Mouse (Mus musculus): Measurements from ENCODE around the gene H2-Q7. TPM values are rescaled to one million over a fixed set of nuclear protein-coding genes. Genes with fewer than 3 reads are reported as not detected.
A peak's percentile ranks its signal among the peaks of the same experiment; 100 is the strongest.
"Not testable (repeated sequence)": the region's sequence is repeated elsewhere in the genome, so short reads cannot be mapped to it uniquely, and the experiment has no call there.

Gene H2-Q7
- polyA plus RNA-seq, 2 experiments = 3.1 to 8.9 TPM

DNA sequence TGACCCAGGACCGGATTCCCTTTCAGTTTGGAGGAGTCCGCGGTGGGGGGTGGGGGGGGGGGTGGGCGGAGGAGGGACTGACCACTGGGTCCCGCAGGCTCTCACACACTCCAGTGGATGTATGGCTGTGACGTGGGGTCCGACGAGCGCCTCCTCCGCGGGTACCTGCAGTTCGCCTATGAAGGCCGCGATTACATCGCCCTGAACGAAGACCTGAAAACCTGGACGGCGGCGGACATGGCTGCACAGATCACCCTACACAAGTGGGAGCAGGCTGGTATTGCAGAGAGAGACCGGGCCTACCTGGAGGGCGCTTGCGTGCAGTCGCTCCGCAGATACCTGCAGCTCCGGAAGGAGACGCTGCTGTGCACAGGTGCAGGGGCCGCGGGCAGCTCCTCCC, 13.5 kb upstream of the H2-Q7 start:
- Histone ChIP-seq H3K4me3 (replicated peaks; ENCODE audit: low read length) (peak overlapping the region; percentile 37), H3K4me2 (replicated peaks; ENCODE audit: low read depth, low read length, severe bottlenecking) (peak overlapping the region; percentile 62)
- WGBS = 16% methylated on average over 24 of the region's 28 CpGs
- not testable (repeated sequence) for H3K27ac ChIP-seq (replicated peaks; ENCODE audit: low read depth, low read length); H3K36me3 ChIP-seq (ENCODE audit: control insufficient read depth, insufficient read depth, low read length); H3K27me3 ChIP-seq (ENCODE audit: control insufficient read depth, insufficient read depth, low read length); ATAC-seq (ENCODE audit: low FRiP score, low read depth); H3K9ac ChIP-seq (ENCODE audit: low read depth, low read length, severe bottlenecking); H3K4me1 ChIP-seq (ENCODE audit: control insufficient read depth, insufficient read depth, low read length); H3K9me3 ChIP-seq (ENCODE audit: control insufficient read depth, low read length); DNase-seq (ENCODE audit: low spot score)

DNA sequence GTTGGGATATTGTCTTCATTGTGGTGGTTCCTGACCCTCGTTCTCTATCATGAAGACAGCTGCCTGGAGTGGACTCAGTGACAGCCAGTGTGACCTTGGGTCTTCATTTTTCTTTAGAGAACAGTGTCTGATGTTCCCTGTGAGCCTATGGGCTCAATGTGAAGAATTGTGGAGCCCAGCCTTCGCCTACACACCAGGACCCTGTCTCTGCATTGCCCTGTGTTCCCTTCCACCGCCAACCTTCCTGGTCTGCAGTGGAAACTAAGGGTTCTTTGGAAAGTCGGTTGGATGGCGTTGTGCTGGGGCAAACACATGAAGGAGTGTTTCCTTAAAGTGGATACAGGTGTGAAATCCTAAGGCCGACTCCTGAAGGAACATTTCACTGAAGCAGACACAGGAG, 10.1 kb upstream of the H2-Q7 start:
- DNase-seq (ENCODE audit: low spot score); H3K27ac ChIP-seq (replicated peaks; ENCODE audit: low read depth, low read length); H3K4me3 ChIP-seq (replicated peaks; ENCODE audit: low read length); H3K4me2 ChIP-seq (replicated peaks; ENCODE audit: low read depth, low read length, severe bottlenecking); H3K36me3 ChIP-seq (ENCODE audit: control insufficient read depth, insufficient read depth, low read length); H3K27me3 ChIP-seq (ENCODE audit: control insufficient read depth, insufficient read depth, low read length); ATAC-seq (ENCODE audit: low FRiP score, low read depth); H3K4me1 ChIP-seq (ENCODE audit: control insufficient read depth, insufficient read depth, low read length); H3K9me3 ChIP-seq (ENCODE audit: control insufficient read depth, low read length); H3K9ac ChIP-seq (ENCODE audit: low read depth, low read length, severe bottlenecking): not testable (repeated sequence)
- 78% methylated on average over 6 of the region's 6 CpGs for WGBS

DNA sequence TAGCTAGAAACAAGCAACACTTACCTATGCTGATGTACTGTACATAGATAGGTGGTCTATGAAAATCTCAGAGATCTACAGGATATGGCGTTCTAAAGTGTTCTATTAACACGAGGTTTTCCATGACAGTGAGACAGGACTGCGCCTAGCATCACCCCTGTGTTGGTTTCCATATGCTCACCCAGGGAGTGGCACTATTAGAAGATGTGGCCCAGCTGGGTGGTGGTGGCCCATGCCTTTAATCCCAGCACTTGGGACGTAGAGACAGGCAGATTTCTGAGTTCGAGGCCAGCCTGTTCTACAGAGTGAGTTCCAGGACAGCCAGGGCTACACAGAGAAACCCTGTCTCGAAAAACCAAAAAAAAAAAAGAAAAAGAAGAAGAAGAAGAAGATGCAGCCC, 8.3 kb upstream of the H2-Q7 start:
- H3K4me1 ChIP-seq (ENCODE audit: control insufficient read depth, insufficient read depth, low read length); DNase-seq (ENCODE audit: low spot score); H3K4me2 ChIP-seq (replicated peaks; ENCODE audit: low read depth, low read length, severe bottlenecking); H3K4me3 ChIP-seq (replicated peaks; ENCODE audit: low read length); H3K9ac ChIP-seq (ENCODE audit: low read depth, low read length, severe bottlenecking); H3K27ac ChIP-seq (replicated peaks; ENCODE audit: low read depth, low read length); H3K27me3 ChIP-seq (ENCODE audit: control insufficient read depth, insufficient read depth, low read length); ATAC-seq (ENCODE audit: low FRiP score, low read depth); H3K9me3 ChIP-seq (ENCODE audit: control insufficient read depth, low read length); H3K36me3 ChIP-seq (ENCODE audit: control insufficient read depth, insufficient read depth, low read length): not testable (repeated sequence)
- WGBS = 78% methylated on average over 6 of the region's 6 CpGs

DNA sequence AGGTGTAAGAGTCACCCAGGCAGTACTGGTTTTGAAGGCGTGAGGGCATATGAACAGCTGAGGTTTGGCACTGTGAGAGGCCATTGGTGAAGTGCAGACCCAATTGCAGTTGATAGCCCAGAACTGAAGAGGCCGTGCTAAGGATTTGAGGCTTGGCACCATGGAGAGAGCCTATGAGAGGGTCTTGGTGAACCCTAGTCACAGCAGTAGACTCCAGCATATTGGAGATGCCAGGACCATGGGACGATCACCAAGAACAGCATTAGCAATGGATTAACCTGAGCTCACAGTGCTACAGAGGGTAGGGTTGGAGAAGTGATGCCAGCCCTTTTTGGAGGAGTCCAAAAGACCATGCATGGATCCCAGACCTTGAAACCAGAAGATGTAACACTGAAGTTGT, 6.8 kb upstream of the H2-Q7 start:
- 75% methylated on average over 2 of the region's 3 CpGs for WGBS
- not testable (repeated sequence) for DNase-seq (ENCODE audit: low spot score); H3K27ac ChIP-seq (replicated peaks; ENCODE audit: low read depth, low read length); ATAC-seq (ENCODE audit: low FRiP score, low read depth); H3K9ac ChIP-seq (ENCODE audit: low read depth, low read length, severe bottlenecking); H3K4me3 ChIP-seq (replicated peaks; ENCODE audit: low read length); H3K4me2 ChIP-seq (replicated peaks; ENCODE audit: low read depth, low read length, severe bottlenecking); H3K36me3 ChIP-seq (ENCODE audit: control insufficient read depth, insufficient read depth, low read length); H3K27me3 ChIP-seq (ENCODE audit: control insufficient read depth, insufficient read depth, low read length); H3K9me3 ChIP-seq (ENCODE audit: control insufficient read depth, low read length); H3K4me1 ChIP-seq (ENCODE audit: control insufficient read depth, insufficient read depth, low read length)

DNA sequence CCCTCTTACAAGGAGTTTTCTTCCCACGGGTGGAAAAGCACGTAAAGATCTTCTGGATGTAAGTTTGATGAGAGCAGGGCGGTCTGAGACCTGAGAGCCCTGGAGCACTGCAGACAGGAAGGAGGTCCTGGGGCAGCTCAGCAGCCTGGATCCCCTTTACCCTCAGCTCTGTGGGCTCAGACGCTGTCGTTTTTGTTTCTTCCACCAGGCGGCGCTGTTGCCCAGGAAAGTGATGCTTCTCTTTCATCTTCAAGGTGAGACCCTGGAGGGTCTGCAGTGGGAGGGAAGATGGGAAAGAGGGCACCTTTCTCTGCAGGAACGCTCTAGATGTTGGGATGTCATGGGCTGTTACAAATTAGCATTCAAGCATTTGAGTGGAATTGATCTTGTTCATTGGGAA, 4.1 kb upstream of the H2-Q7 start:
- not testable (repeated sequence) for H3K9ac ChIP-seq (ENCODE audit: low read depth, low read length, severe bottlenecking); H3K4me1 ChIP-seq (ENCODE audit: control insufficient read depth, insufficient read depth, low read length); H3K4me2 ChIP-seq (replicated peaks; ENCODE audit: low read depth, low read length, severe bottlenecking); H3K27me3 ChIP-seq (ENCODE audit: control insufficient read depth, insufficient read depth, low read length); H3K4me3 ChIP-seq (replicated peaks; ENCODE audit: low read length); ATAC-seq (ENCODE audit: low FRiP score, low read depth); H3K27ac ChIP-seq (replicated peaks; ENCODE audit: low read depth, low read length); H3K36me3 ChIP-seq (ENCODE audit: control insufficient read depth, insufficient read depth, low read length); H3K9me3 ChIP-seq (ENCODE audit: control insufficient read depth, low read length); DNase-seq (ENCODE audit: low spot score)
- 7% methylated on average over 8 of the region's 8 CpGs for WGBS

DNA sequence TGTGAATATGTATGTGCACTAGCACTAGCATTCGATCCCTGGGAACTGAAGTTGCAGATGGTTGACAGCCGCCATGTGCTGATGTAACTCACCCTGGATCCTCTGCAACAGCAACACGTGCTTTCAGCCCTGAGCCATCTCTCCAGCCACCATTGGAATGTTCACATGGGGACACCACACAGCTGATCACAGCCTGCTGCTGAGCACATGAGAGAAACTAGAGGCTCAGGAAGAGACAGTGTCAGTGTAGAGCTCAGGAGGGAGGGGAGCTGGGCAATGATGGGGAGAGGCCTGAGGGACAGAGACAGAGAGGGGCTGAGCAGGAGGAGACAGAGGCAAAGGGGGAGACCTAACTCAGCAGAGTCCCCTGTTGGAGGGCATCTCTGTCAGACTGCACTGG, 3.4 kb upstream of the H2-Q7 start:
- not testable (repeated sequence) for H3K9me3 ChIP-seq (ENCODE audit: control insufficient read depth, low read length); H3K4me1 ChIP-seq (ENCODE audit: control insufficient read depth, insufficient read depth, low read length); H3K27ac ChIP-seq (replicated peaks; ENCODE audit: low read depth, low read length); H3K27me3 ChIP-seq (ENCODE audit: control insufficient read depth, insufficient read depth, low read length); H3K4me2 ChIP-seq (replicated peaks; ENCODE audit: low read depth, low read length, severe bottlenecking); ATAC-seq (ENCODE audit: low FRiP score, low read depth); H3K9ac ChIP-seq (ENCODE audit: low read depth, low read length, severe bottlenecking); H3K4me3 ChIP-seq (replicated peaks; ENCODE audit: low read length); H3K36me3 ChIP-seq (ENCODE audit: control insufficient read depth, insufficient read depth, low read length); DNase-seq (ENCODE audit: low spot score)
- 74% methylated on average over 3 of the region's 3 CpGs for WGBS

DNA sequence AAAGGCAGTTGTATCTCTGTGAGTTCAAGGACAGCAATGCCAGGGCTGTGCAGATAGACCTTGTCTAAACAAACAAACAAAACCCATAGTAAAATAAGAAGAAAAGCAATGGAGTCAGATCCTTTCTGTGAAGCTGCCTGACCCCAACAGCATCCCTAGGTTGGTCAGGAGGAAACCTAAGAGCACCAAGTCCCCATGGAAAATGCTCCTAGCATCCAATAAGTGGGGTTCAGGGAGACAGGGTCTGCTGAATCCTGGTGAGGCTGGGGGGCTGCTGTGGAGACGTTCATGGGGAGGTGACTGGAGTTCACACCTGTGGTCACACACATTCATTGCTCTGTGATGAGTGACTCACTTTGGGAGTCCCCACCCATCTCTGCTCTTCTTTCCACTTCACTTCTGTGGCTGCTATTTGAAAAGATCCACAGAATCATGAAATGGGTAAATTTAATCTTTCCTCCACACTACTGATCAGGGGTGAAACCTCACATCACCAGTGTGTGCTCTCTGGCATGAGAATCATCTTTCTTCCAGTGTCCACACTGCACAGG, 1.5 kb upstream of the H2-Q7 start:
- not testable (repeated sequence) for H3K36me3 ChIP-seq (ENCODE audit: control insufficient read depth, insufficient read depth, low read length); H3K9me3 ChIP-seq (ENCODE audit: control insufficient read depth, low read length); H3K27me3 ChIP-seq (ENCODE audit: control insufficient read depth, insufficient read depth, low read length); H3K27ac ChIP-seq (replicated peaks; ENCODE audit: low read depth, low read length); DNase-seq (ENCODE audit: low spot score); H3K4me2 ChIP-seq (replicated peaks; ENCODE audit: low read depth, low read length, severe bottlenecking); ATAC-seq (ENCODE audit: low FRiP score, low read depth); H3K4me3 ChIP-seq (replicated peaks; ENCODE audit: low read length); H3K4me1 ChIP-seq (ENCODE audit: control insufficient read depth, insufficient read depth, low read length); H3K9ac ChIP-seq (ENCODE audit: low read depth, low read length, severe bottlenecking)
- 67% methylated on average over 1 of the region's 1 CpGs for WGBS

DNA sequence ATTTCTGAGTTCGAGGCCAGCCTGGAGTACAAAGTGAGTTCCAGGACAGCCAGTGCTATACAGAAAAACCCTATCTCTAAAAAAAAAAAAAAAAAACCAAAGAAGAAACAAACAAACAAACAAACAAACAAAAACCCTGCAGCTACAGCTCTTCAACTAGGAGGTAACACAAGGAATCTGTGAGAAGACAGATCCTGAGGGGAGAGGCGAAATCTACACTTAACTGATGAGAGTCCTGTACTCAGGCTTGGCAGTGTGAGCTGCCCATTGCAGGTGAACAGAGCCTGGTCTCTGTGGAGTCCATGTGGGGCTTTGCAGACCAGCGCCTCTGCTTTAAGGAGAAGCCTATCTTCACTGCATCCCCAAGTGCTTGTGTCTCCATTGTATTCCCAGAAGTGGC, 560 bp upstream of the H2-Q7 start:
- H3K4me3 ChIP-seq (replicated peaks; ENCODE audit: low read length); H3K36me3 ChIP-seq (ENCODE audit: control insufficient read depth, insufficient read depth, low read length); H3K9me3 ChIP-seq (ENCODE audit: control insufficient read depth, low read length); H3K27ac ChIP-seq (replicated peaks; ENCODE audit: low read depth, low read length); ATAC-seq (ENCODE audit: low FRiP score, low read depth); H3K9ac ChIP-seq (ENCODE audit: low read depth, low read length, severe bottlenecking); H3K4me2 ChIP-seq (replicated peaks; ENCODE audit: low read depth, low read length, severe bottlenecking); H3K27me3 ChIP-seq (ENCODE audit: control insufficient read depth, insufficient read depth, low read length); DNase-seq (ENCODE audit: low spot score); H3K4me1 ChIP-seq (ENCODE audit: control insufficient read depth, insufficient read depth, low read length): not testable (repeated sequence)
- WGBS = 77% methylated on average over 2 of the region's 3 CpGs

Measured in limb, embryonic 14.5 days (tissue).